ENCODE assay signal across 9 mouse cellular contexts in genomic region chr11:93531029-93531680, GRCm38 (mm10).
DNase-seq lines count a peak whose midpoint lies in the region; ATAC-seq lines count a peak whose summit lies in the region.
"Had no signal": no experiment of that assay in that cellular context is flagged by ENCODE, and none has a peak within 500 bp of the region (broad histone marks: within the 10 kb centered on the region; RNA-seq: fewer than 3 reads in every experiment).

No protein-coding gene starts in this region.

- peak overlapping the region; percentile 57 for H3K27ac ChIP-seq in heart, embryonic 13.5 days (replicated peaks)
- H3K27ac ChIP-seq in liver, embryonic 11.5 days (ENCODE audit: low read depth, low read length), result no peak overlapping the region
- H3K27ac ChIP-seq: limb, embryonic 13.5 days had no signal

- H3K4me2 ChIP-seq in heart, embryonic 13.5 days, result no peak overlapping the region
- H3K4me2 ChIP-seq in liver, embryonic 11.5 days, result no peak overlapping the region
- H3K4me2 ChIP-seq: limb, embryonic 13.5 days had no signal

- no peaks in the 10 kb centered on the region for H3K27me3 ChIP-seq in heart, embryonic 13.5 days (replicated peaks)
- no peaks in the 10 kb centered on the region for H3K27me3 ChIP-seq in liver, embryonic 11.5 days (replicated peaks; ENCODE audit: control insufficient read depth, insufficient read depth, low read length)
- H3K27me3 ChIP-seq: limb, embryonic 13.5 days had no signal

- no peak overlapping the region for H3K4me3 ChIP-seq in heart, embryonic 13.5 days
- no peak overlapping the region for H3K4me3 ChIP-seq in liver, embryonic 11.5 days (ENCODE audit: low read depth, low read length)
- H3K4me3 ChIP-seq: limb, embryonic 13.5 days had no signal

- peaks cover 2% of the 10 kb centered on the region; the same call in 1 of the 2 replicates for H3K4me1 ChIP-seq in heart, embryonic 13.5 days
- H3K4me1 ChIP-seq in liver, embryonic 11.5 days (replicated peaks; ENCODE audit: control insufficient read depth, insufficient read depth, low read length), result no peaks in the 10 kb centered on the region
- H3K4me1 ChIP-seq: limb, embryonic 13.5 days had no signal

- H3K9me3 ChIP-seq in heart, embryonic 13.5 days, result no peaks in the 10 kb centered on the region
- H3K9me3 ChIP-seq in liver, embryonic 11.5 days (ENCODE audit: control insufficient read depth, low read length), result no peaks in the 10 kb centered on the region
- H3K9me3 ChIP-seq: limb, embryonic 13.5 days had no signal

- no peak overlapping the region for H3K9ac ChIP-seq in heart, embryonic 13.5 days
- H3K9ac ChIP-seq in liver, embryonic 11.5 days (ENCODE audit: low read depth, low read length), result no peak overlapping the region
- H3K9ac ChIP-seq: limb, embryonic 13.5 days had no signal

- no peak for DNase-seq in frontal cortex, postnatal 14 days (ENCODE audit: low spot score in 2 of 2)
- DNase-seq in 416B (ENCODE audit: low read depth), result peak; percentile 60
- peak; percentile 95 for DNase-seq in cerebellum, adult 9-10 months
- no peak for DNase-seq in liver, embryonic 11.5 days (ENCODE audit: low spot score)
- DNase-seq in testis, postnatal 14 days (ENCODE audit: low spot score), result peak; percentile 34
- DNase-seq in c-Kit-positive CD71-positive TER-119-positive erythroid progenitor cells, embryonic 14.5 days (ENCODE audit: low spot score), result no peak

- H3K36me3 ChIP-seq in heart, embryonic 13.5 days, result no peaks in the 10 kb centered on the region
- no peaks in the 10 kb centered on the region for H3K36me3 ChIP-seq in liver, embryonic 11.5 days (ENCODE audit: control insufficient read depth, insufficient read depth, low read length)
- H3K36me3 ChIP-seq: limb, embryonic 13.5 days had no signal

- 30% methylated on average over 7 of the region's 7 CpGs for WGBS in heart, embryonic 13.5 days
- 44% methylated on average over 7 of the region's 7 CpGs for WGBS in liver, embryonic 11.5 days

- peak; percentile 34; the same call in 1 of the 2 replicates for ATAC-seq in frontal cortex, adult (ENCODE audit: low TSS enrichment)
- peak; percentile 61; the same call in 1 of the 2 replicates for ATAC-seq in heart, embryonic 13.5 days (ENCODE audit: extremely low read depth, insufficient number of reproducible peaks, low FRiP score, low TSS enrichment)
- peak; percentile 43; the same call in 1 of the 2 replicates for ATAC-seq in liver, embryonic 11.5 days (replicated peaks; ENCODE audit: low FRiP score)

Comparison
In these comparisons a context has a peak if more than half of its experiments do, and no peak if none do; other contexts are left out.
1. DNase-seq: peak in 416B (single experiment), cerebellum, adult 9-10 months (single experiment) and testis, postnatal 14 days (single experiment); none in frontal cortex, postnatal 14 days (0 of 2), liver, embryonic 11.5 days (single experiment) and c-Kit-positive CD71-positive TER-119-positive erythroid progenitor cells, embryonic 14.5 days (single experiment).
2. Peak in every context shown above with its lines, with median percentiles within 50 percentile points of each other: ATAC-seq.